Mouse (Mus musculus) layer of hippocampus, adult 8-10 months (tissue): ENCODE measurements around the gene Mybbp1a. TPM values are rescaled to one million over a fixed set of nuclear protein-coding genes. Genes with fewer than 3 reads are reported as not detected.
A peak's percentile ranks its signal among the peaks of the same experiment; 100 is the strongest.

ENCODE experiments used
- DNase-seq, 2 experiments: peaks; one replicate each; pipeline ENCODE4 v3.0.0; 2022; ENCODE audit warnings: low spot score in 2 of 2
- total RNA-seq, 4 experiments: library from RNA; stranded (reverse); gene quantifications; 2 replicates each; pipeline ENCODE4 v1.2.4; 2022

Gene Mybbp1a
- total RNA-seq, 4 experiments from 2014 or later: 55.2 to 64.5 (median 57.8) TPM

GRCm38 (mm10) chr11:72477182-72477581, 36.0 kb downstream of the Mybbp1a start:
- DNase-seq: no peak

- DNase-seq: no peak
These were observed 36.5 kb downstream of the Mybbp1a start for GRCm38 (mm10) chr11:72477653-72478052.

- no peak for DNase-seq
These were observed 37.1 kb downstream of the Mybbp1a start for GRCm38 (mm10) chr11:72478228-72478627.

- DNase-seq: no peak
These were observed 38.3 kb downstream of the Mybbp1a start for GRCm38 (mm10) chr11:72479499-72479898.

- no peak for DNase-seq
These were observed 40.2 kb downstream of the Mybbp1a start for GRCm38 (mm10) chr11:72481313-72481712.

- no peak for DNase-seq
These were observed 40.8 kb downstream of the Mybbp1a start for GRCm38 (mm10) chr11:72481952-72482351.

- no peak for DNase-seq
These were observed 43.4 kb downstream of the Mybbp1a start for GRCm38 (mm10) chr11:72484549-72484948.

- DNase-seq: peak in 1 of 2 experiments; percentile 48
These were observed 44.0 kb downstream of the Mybbp1a start for GRCm38 (mm10) chr11:72485157-72485556.

- no peak for DNase-seq
These were observed 44.8 kb downstream of the Mybbp1a start for GRCm38 (mm10) chr11:72485960-72486359.

GRCm38 (mm10) chr11:72487171-72487570, 46.0 kb downstream of the Mybbp1a start:
- DNase-seq: no peak

- DNase-seq: no peak
These were observed 46.6 kb downstream of the Mybbp1a start for GRCm38 (mm10) chr11:72487739-72488138.

- DNase-seq: peak; percentile 66 to 77
These were observed 47.7 kb downstream of the Mybbp1a start for GRCm38 (mm10) chr11:72488753-72489271.

GRCm38 (mm10) chr11:72489397-72489796, 48.2 kb downstream of the Mybbp1a start:
- DNase-seq: no peak

GRCm38 (mm10) chr11:72489881-72490301, 48.7 kb downstream of the Mybbp1a start, which contains the start of gene Spns2:
TSS of gene Spns2 (minus strand) at chr11:72489904.
- DNase-seq: peak; percentile 90 to 94

GRCm38 (mm10) chr11:72491130-72491960, 50.2 kb downstream of the Mybbp1a start:
- DNase-seq: no peak

- DNase-seq: peak in 1 of 2 experiments; percentile 53
These were observed 53.2 kb downstream of the Mybbp1a start for GRCm38 (mm10) chr11:72494046-72494988.

- DNase-seq: no peak
These were observed 54.9 kb downstream of the Mybbp1a start for GRCm38 (mm10) chr11:72496066-72496465.

- DNase-seq: no peak
These were observed 55.6 kb downstream of the Mybbp1a start for GRCm38 (mm10) chr11:72496775-72497174.

- DNase-seq: no peak
These were observed 56.2 kb downstream of the Mybbp1a start for GRCm38 (mm10) chr11:72497367-72497766.

- DNase-seq: no peak
These were observed 59.0 kb downstream of the Mybbp1a start for GRCm38 (mm10) chr11:72500139-72500538.
